Mouse (Mus musculus): Measurements from ENCODE around the gene Camta1.

The Camta1 gene

GRCm38 (mm10) chr4:151263786-151264414 lies 597.8 kb downstream of the Camta1 start:
- no peak for DNase-seq (ENCODE audit: low spot score in 2 of 2)

- DNase-seq (ENCODE audit: low spot score in 2 of 2): no peak
Observed at GRCm38 (mm10) chr4:151263052-151263451, 598.6 kb downstream of the Camta1 start.

GRCm38 (mm10) chr4:151256622-151257021 lies 605.1 kb downstream of the Camta1 start:
- DNase-seq (ENCODE audit: low spot score in 2 of 2): no peak

GRCm38 (mm10) chr4:151250824-151251223 lies 610.9 kb downstream of the Camta1 start:
- no peak for DNase-seq (ENCODE audit: low spot score in 2 of 2)

GRCm38 (mm10) chr4:151245068-151245797 lies 616.4 kb downstream of the Camta1 start:
- no peak for DNase-seq (ENCODE audit: low spot score in 2 of 2)

- DNase-seq (ENCODE audit: low spot score in 2 of 2): no peak
Observed at GRCm38 (mm10) chr4:151243445-151243844, 618.2 kb downstream of the Camta1 start.

- DNase-seq (ENCODE audit: low spot score in 2 of 2): no peak
Observed at GRCm38 (mm10) chr4:151242751-151243150, 618.9 kb downstream of the Camta1 start.

GRCm38 (mm10) chr4:151240465-151240864 lies 621.2 kb downstream of the Camta1 start:
- DNase-seq (ENCODE audit: low spot score in 2 of 2): no peak

GRCm38 (mm10) chr4:151238970-151239684 lies 622.5 kb downstream of the Camta1 start:
- no peak for DNase-seq (ENCODE audit: low spot score in 2 of 2)

GRCm38 (mm10) chr4:151237501-151237900 lies 624.2 kb downstream of the Camta1 start:
- DNase-seq (ENCODE audit: low spot score in 2 of 2): no peak

GRCm38 (mm10) chr4:151234981-151235380 lies 626.7 kb downstream of the Camta1 start:
- DNase-seq (ENCODE audit: low spot score in 2 of 2): no peak

GRCm38 (mm10) chr4:151232028-151232427 lies 629.6 kb downstream of the Camta1 start:
- DNase-seq (ENCODE audit: low spot score in 2 of 2): no peak

- DNase-seq (ENCODE audit: low spot score in 2 of 2): no peak
Observed at GRCm38 (mm10) chr4:151229073-151229472, 632.6 kb downstream of the Camta1 start.

- no peak for DNase-seq (ENCODE audit: low spot score in 2 of 2)
Observed at GRCm38 (mm10) chr4:151226496-151226895, 635.2 kb downstream of the Camta1 start.

- no peak for DNase-seq (ENCODE audit: low spot score in 2 of 2)
Observed at GRCm38 (mm10) chr4:151224017-151224416, 637.7 kb downstream of the Camta1 start.

- no peak for DNase-seq (ENCODE audit: low spot score in 2 of 2)
Observed at GRCm38 (mm10) chr4:151223263-151223996, 638.2 kb downstream of the Camta1 start.

GRCm38 (mm10) chr4:151222635-151223034 lies 639.0 kb downstream of the Camta1 start:
- DNase-seq (ENCODE audit: low spot score in 2 of 2): no peak

GRCm38 (mm10) chr4:151216553-151217292 lies 645.0 kb downstream of the Camta1 start:
- no peak for DNase-seq (ENCODE audit: low spot score in 2 of 2)

GRCm38 (mm10) chr4:151215866-151216265 lies 645.8 kb downstream of the Camta1 start:
- no peak for DNase-seq (ENCODE audit: low spot score in 2 of 2)

GRCm38 (mm10) chr4:151215179-151215578 lies 646.5 kb downstream of the Camta1 start:
- no peak for DNase-seq (ENCODE audit: low spot score in 2 of 2)

GRCm38 (mm10) chr4:151213475-151213874 lies 648.2 kb downstream of the Camta1 start:
- DNase-seq (ENCODE audit: low spot score in 2 of 2): no peak

All from thymus, postnatal 10 days (tissue).